Mouse (Mus musculus) E14TG2a.4 (cell line): ENCODE results near the gene Plagl1.
A peak's percentile ranks its signal among the peaks of the same experiment; 100 is the strongest.

ENCODE experiments used
- H3K27me3 ChIP-seq: 2 replicates; pipeline ENCODE4 v1.6.1; 2014; ENCODE audit warnings: low read length, control low read depth; ENCODE audit not compliant: insufficient read depth
- H3K36me3 ChIP-seq: 2 replicates; pipeline ENCODE4 v1.6.1; 2014; ENCODE audit warnings: low read length, control low read depth; ENCODE audit not compliant: insufficient read depth
- H3K4me1 ChIP-seq: replicated peaks from 2 replicates; pipeline ENCODE4 v1.6.1; 2014; ENCODE audit warnings: low read depth, low read length, control low read depth
- H3K4me3 ChIP-seq: replicated peaks from 2 replicates; pipeline ENCODE4 v1.5.1; 2014; ENCODE audit warnings: mild to moderate bottlenecking, low read length
- H3K9me3 ChIP-seq: 2 replicates; pipeline ENCODE4 v1.6.1; 2014; ENCODE audit warnings: low read length, control low read depth
- CTCF ChIP-seq: conservative IDR thresholded peaks from 2 replicates; pipeline ENCODE4 v1.5.1; 2014; ENCODE audit warnings: low read length
- NANOG ChIP-seq: IDR thresholded peaks from 2 replicates; pipeline ENCODE4 v1.6.1; 2014; ENCODE audit warnings: borderline replicate concordance, low read length, mixed read lengths
- POU5F1 ChIP-seq: IDR thresholded peaks from 2 replicates; pipeline ENCODE4 v1.6.1; 2014; ENCODE audit warnings: low read length, borderline replicate concordance

Plagl1 gene

DNA sequence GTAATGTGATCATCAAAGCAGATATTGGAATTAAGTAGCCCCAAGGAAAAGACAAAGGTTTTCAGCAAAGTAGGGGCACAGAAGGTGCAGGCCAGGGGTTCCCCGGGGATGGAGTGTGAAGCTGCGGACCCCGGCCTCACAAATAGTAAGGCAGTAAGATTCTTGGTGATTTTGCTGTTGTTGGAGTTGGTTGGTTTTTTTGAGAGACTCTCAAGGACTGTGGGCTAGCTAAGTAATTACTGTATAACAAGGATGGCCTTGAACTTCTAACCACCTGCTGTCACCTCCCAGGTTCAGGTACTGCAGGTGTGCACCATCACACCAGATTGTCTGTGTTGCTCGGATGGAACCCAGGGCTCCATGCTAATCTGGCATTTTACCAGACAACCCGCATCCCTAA lies 30.9 kb upstream of the Plagl1 start:
- Histone ChIP-seq H3K27me3 (no peaks in the 10 kb centered on the region), H3K9me3 (peaks cover 4% of the 10 kb centered on the region; the same call in 1 of the 2 replicates), H3K36me3 (no peaks in the 10 kb centered on the region), H3K4me3 (no peak overlapping the region), H3K4me1 (peaks cover 4% of the 10 kb centered on the region; the same call in 1 of the 2 replicates)
- no peak for TF ChIP-seq POU5F1
- TF ChIP-seq CTCF = no peak
- no peak for TF ChIP-seq NANOG

DNA sequence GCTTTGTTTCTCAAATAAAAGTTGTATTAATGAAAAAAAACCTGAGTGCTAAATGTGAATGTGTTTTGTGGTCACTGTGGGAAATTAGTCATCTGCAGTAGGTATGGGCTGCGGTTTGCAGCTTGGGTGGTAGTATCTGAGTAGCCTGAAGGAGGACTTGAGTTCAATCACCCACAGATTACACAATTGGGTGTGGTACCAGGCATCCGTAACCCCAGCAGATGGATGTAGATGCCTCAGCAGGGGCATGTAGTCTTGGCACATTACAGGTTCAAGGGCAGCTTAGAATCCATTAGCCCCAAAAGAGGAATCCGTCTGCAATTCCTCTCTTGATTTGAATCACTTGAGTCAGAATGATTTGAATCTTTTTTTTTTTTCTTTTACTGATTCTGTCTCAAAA lies 25.0 kb upstream of the Plagl1 start:
- Histone ChIP-seq H3K9me3 (peaks cover 20% of the 10 kb centered on the region), H3K4me3 (no peak overlapping the region), H3K4me1 (no peaks in the 10 kb centered on the region), H3K36me3 (no peaks in the 10 kb centered on the region), H3K27me3 (no peaks in the 10 kb centered on the region)
- TF ChIP-seq NANOG = no peak

GRCm38 (mm10) chr10:13039637-13040174 lies 20.6 kb upstream of the Plagl1 start:
- Histone ChIP-seq H3K36me3 (no peaks in the 10 kb centered on the region), H3K4me3 (no peak overlapping the region), H3K4me1 (no peaks in the 10 kb centered on the region), H3K27me3 (no peaks in the 10 kb centered on the region), H3K9me3 (peaks cover 28% of the 10 kb centered on the region)
- TF ChIP-seq POU5F1 = no peak
- TF ChIP-seq NANOG = no peak
- TF ChIP-seq CTCF = no peak

- Histone ChIP-seq H3K27me3 (peaks cover 10% of the 10 kb centered on the region; the same call in 1 of the 2 replicates), H3K36me3 (no peaks in the 10 kb centered on the region), H3K9me3 (peaks cover 8% of the 10 kb centered on the region; the same call in 1 of the 2 replicates), H3K4me1 (no peaks in the 10 kb centered on the region), H3K4me3 (no peak overlapping the region)
- TF ChIP-seq POU5F1 (no peak), CTCF (no peak), NANOG (no peak)
These were observed 15.6 kb upstream of the Plagl1 start for GRCm38 (mm10) chr10:13044659-13045058.

DNA sequence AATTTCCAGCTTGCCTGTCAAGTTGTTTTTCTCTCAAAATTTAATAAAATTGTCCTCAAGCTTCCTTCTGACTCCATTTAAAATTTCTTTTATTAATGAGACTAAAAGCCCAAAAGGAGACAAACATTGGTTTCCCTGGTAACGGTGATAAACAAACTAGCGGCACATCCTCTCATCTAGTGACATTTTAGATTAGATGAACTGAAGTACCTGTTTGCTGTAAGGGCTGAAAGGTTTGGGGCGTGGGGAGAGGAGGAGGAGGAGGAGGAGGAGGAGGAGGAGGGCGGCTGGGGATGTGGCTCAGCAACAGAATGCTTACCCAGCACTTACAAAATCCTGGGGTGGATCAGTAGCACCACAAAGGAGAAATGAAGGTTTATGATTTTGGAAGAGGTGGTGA lies 12.5 kb upstream of the Plagl1 start:
- Histone ChIP-seq H3K27me3 (peaks cover 10% of the 10 kb centered on the region; the same call in 1 of the 2 replicates), H3K9me3 (peaks cover 8% of the 10 kb centered on the region; the same call in 1 of the 2 replicates), H3K36me3 (no peaks in the 10 kb centered on the region), H3K4me3 (no peak overlapping the region), H3K4me1 (no peaks in the 10 kb centered on the region)
- TF ChIP-seq CTCF (no peak), POU5F1 (no peak), NANOG (no peak)

GRCm38 (mm10) chr10:13056863-13057381 lies 3.4 kb upstream of the Plagl1 start:
- no peaks in the 10 kb centered on the region for H3K36me3 ChIP-seq

GRCm38 (mm10) chr10:13060821-13061671 lies 742 bp downstream of the Plagl1 start:
- H3K4me3 ChIP-seq = peak overlapping the region; percentile 82

More at GRCm38 (mm10) chr10:13056863-13057381, 3.4 kb upstream of the Plagl1 start:
- no peak overlapping the region for H3K4me3 ChIP-seq
- TF ChIP-seq POU5F1 = no peak
- no peak for TF ChIP-seq CTCF
- TF ChIP-seq NANOG = no peak
- peaks cover 39% of the 10 kb centered on the region for H3K27me3 ChIP-seq
- peaks cover 14% of the 10 kb centered on the region for H3K4me1 ChIP-seq
- H3K9me3 ChIP-seq = peaks cover 6% of the 10 kb centered on the region; the same call in 1 of the 2 replicates

DNA sequence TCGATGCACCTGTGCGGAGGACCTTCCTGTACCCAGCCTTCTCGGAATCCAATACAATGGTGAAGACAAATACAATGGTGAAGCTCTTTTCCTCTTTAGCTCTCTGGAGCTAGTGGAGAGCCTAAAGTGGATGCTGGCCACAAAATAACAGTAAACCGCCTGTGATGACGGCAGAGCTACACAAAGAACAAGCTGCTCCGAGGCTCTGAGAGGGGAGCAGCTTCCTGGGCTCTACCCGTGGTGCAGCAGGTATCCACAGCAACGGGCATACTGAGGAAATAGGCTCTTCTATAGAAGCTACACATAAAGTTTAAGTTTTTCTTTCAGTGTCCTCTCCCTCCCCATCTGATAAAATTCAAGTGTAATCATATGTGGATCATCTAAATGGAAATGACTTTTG lies 2.1 kb downstream of the Plagl1 start:
- TF ChIP-seq CTCF (no peak), NANOG (no peak), POU5F1 (no peak)
- Histone ChIP-seq H3K4me3 (no peak overlapping the region), H3K9me3 (peaks cover 5% of the 10 kb centered on the region; the same call in 1 of the 2 replicates), H3K4me1 (peaks cover 14% of the 10 kb centered on the region), H3K27me3 (peaks cover 52% of the 10 kb centered on the region), H3K36me3 (no peaks in the 10 kb centered on the region)

More at GRCm38 (mm10) chr10:13060821-13061671, 742 bp downstream of the Plagl1 start:
- Histone ChIP-seq H3K36me3 (no peaks in the 10 kb centered on the region), H3K27me3 (peaks cover 52% of the 10 kb centered on the region), H3K9me3 (no peaks in the 10 kb centered on the region), H3K4me1 (peaks cover 14% of the 10 kb centered on the region)
- TF ChIP-seq NANOG = no peak
- TF ChIP-seq CTCF = no peak
- TF ChIP-seq POU5F1 = no peak
